Mouse (Mus musculus) heart, adult 18-20 months (tissue): ENCODE data around the gene Nrl. TPM values are rescaled to one million over a fixed set of nuclear protein-coding genes. Genes with fewer than 3 reads are reported as not detected.
A peak's percentile ranks its signal among the peaks of the same experiment; 100 is the strongest.

Experiments used
- DNase-seq, 2 experiments: peaks; one replicate each; pipeline ENCODE4 v3.0.0; 2021 to 2022; ENCODE audit warnings: mixed read lengths in 1 of 2
- total RNA-seq, 2 experiments: library from RNA; stranded (reverse); gene quantifications; 2 replicates each; pipeline ENCODE4 v1.2.3; 2021

Gene Nrl
- total RNA-seq, 2 experiments from 2014 or later = not detected

DNA sequence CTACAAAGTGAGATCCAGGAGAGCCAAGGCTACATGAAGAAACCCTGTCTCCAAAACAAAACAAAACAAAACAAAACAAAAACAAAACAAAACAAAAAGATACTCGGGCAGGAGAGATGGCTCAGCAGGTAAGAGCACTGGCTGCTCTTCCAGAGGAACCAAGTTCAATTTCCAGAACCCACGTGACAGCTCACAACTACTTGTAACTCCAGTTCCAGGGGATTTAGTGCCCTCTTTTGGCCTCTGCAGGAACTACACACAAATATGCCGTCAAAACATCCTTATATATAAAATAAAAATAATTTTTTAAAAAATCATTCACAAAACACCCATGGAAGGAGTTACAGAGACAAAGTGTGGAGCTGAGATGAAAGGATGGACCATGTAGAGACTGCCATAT is 3.2 kb upstream of the Nrl start:
- DNase-seq = peak in 1 of 2 experiments; percentile 26

GRCm38 (mm10) chr14:55526674-55527073 is 1.9 kb upstream of the Nrl start:
- DNase-seq = no peak

DNA sequence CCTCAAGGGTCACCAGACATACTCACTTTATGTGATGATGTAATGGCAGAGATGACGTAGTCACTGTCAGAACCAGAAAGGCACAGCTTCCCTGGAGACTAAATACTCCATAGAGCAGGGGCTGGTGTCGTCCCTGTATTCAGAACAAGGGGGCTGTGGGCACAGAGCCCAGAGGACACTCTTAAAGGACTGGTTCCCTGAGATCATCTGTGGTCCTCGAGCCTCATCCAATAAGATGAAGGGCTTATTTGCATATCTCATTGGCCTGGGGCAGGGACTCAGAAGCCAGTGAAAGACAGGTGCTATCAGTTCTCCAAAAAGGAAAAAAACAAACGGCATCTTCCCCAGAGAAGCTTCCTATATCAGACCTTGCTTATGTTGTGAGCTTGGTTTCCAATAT is 719 bp downstream of the Nrl start:
- DNase-seq = no peak

DNA sequence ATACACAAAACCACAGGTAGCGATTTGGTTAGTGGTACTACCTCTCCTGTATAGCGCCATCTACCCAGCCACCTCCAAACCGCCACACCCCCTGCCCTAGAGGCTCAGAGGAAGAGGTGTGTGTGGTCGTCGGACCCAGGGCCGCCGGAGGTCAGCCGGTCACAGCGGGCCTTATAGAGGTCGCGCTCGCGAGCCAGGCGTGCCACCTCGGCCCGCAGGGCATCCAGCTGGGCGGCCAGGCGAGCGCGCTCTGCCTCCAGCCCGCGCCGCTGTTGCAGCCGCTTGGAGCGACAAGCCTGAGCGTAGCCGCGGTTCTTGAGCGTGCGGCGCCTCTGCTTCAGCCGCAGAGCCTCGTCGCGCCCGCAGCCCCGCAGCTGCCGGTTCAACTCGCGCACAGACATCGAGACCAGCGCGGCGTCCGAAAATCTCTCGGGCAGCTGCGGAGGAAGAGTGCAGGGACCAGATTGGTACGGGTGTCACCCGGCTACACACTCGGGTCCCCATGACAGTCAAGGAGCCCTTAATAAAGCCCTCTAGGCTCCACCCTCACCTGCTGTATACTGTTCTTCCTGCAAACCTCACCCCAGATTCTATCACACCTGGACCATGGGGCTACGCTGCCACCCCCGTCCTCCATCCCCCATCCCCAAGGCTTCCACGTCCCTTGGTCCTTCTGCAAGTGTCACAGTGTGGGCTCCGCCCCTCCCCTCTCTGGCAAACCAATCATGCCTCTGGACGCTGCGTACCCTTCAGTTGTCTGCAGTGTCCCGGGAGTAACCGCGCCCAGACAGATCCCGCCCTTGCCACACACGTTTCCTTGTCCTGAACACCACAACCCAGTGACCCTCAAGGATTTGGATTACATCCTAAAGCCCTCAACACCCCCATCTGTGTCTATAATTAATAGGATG is 4.1 kb downstream of the Nrl start:
- DNase-seq = no peak

DNA sequence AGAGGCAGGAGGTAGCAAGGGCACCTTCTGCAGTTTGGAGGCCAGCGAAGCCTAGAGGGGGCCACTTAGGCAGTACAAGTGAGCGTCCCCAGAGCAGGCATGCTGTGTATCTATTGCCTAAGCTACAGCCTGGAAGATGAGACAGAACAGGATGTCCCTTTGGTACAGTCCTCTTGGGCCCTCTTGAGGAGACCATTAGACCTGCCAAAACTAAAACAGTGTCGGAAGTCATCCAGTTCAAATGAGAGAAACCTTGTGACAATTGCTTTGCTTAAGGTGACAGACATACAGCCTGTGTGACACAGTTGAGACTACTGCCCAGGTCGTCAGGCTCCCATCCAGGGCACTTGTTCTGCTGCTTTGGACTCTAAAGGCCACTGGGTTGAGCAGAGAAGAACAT is 5.2 kb downstream of the Nrl start:
- no peak for DNase-seq

GRCm38 (mm10) chr14:55518897-55519296 is 5.9 kb downstream of the Nrl start:
- no peak for DNase-seq

- DNase-seq = no peak
Measured at GRCm38 (mm10) chr14:55515846-55516245, 8.9 kb downstream of the Nrl start.

GRCm38 (mm10) chr14:55513927-55514326 is 10.9 kb downstream of the Nrl start:
- no peak for DNase-seq

GRCm38 (mm10) chr14:55511037-55511436 is 13.7 kb downstream of the Nrl start:
- DNase-seq = no peak

DNA sequence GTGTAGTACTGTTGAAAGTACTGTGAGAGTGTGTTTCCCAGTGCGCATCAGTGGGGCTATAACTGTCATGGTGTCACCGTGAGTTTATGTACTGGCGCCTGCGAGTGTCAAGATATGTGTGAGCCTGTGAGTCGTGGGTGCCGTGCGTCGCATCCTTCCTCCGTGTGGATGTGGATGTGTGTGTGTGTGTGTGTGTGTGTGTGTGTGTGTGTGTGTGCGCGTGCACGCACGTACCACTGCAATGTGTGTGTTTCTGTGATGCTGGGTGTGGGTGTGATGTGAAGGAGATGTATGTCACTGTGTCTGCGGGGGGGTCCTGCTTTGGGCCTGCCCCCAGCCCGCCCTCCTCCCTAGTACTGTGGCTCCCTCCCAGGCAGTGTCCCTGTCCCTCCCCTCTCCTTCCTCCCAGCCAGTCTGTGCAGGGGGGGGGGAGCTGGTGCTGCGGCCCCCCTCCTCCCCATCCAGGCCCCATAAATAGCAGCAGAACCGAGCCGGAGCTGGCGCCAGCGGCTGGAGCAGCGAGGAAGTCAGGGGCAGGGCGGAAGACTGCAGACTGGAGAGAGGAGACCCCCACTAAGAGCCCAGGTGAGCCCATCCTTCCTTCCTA is 14.6 kb downstream of the Nrl start, which contains the start of gene Cpne6:
Cpne6 (plus strand) TSS at position 321 of the 607 bp plus-strand sequence.
- no peak for DNase-seq

DNA sequence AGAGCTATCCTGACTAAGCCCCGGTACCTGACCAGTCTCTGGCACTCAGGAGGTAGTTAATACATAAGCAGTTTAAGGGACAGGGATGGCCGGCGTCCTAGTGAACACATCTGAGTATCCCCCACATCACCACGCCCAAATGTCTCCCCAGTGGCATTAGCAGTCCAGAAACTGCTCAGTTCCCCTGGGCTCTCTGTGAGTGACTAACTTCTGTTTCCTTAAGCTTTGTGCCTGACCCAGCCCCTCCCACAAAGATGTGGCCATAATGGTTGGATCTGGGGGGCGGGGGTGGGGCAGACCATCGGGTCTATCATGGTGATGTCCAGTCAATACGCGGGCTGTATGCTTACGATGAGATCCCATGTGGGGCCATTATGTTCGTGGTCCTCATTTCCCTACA is 15.2 kb downstream of the Nrl start:
- DNase-seq = no peak

- no peak for DNase-seq
Measured at GRCm38 (mm10) chr14:55507801-55508200, 17.0 kb downstream of the Nrl start.

- no peak for DNase-seq
Measured at GRCm38 (mm10) chr14:55505612-55506011, 19.2 kb downstream of the Nrl start.

DNA sequence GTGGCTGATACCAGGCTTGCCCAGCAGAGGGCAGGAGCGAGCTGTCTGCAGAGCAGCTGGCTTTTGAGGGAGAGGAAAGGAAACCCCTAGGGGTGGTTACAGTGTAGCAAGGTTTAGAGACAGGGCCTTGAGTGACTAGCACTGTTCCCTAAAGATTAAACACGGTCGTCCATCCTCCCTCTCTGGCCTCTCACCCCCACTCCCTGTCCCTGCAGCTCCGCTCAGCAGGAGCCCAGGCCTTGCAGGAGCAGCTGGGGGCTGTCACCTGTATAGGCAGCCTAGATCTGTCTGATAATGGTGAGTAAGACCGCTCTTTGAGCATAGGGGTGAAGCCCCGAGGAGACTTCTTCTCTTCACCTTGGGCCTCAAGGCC is 27.3 kb downstream of the Nrl start:
- peak; percentile 85 to 94 for DNase-seq

- DNase-seq = no peak
Measured at GRCm38 (mm10) chr14:55496761-55497448, 27.9 kb downstream of the Nrl start.

- no peak for DNase-seq
Measured at GRCm38 (mm10) chr14:55495509-55496240, 29.1 kb downstream of the Nrl start.

- no peak for DNase-seq
Measured at GRCm38 (mm10) chr14:55492103-55492502, 32.7 kb downstream of the Nrl start.

GRCm38 (mm10) chr14:55491291-55491833 is 33.4 kb downstream of the Nrl start:
- DNase-seq = peak; percentile 73 to 76

- DNase-seq = peak; percentile 73
Measured at GRCm38 (mm10) chr14:55490361-55491201, 34.2 kb downstream of the Nrl start, which contains the start of gene Carmil3. TSS of gene Carmil3 (plus strand) at chr14:55490651.

DNA sequence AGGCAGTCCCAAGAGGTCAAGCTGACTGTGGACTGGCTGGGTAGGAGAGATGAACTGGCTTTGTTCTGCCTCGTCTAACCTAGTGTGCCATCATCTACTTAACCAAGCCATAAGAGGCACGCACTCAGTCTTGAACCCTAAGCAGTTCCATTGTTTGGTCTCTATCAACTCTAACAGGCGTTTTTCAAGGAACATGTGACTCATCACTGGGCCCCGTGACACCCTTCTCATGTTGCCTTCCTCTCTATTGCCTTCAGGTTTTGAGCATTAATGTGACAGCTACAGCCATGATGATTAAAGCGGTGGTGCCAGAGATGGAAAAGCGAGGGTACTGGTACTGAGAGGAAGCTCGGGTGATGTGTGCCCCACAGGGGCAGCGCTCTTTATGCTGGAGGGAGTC is 37.9 kb downstream of the Nrl start:
- DNase-seq = no peak
